Mouse (Mus musculus) midbrain, embryonic 16.5 days (tissue): ENCODE results near the gene Ctrc. TPM values are rescaled to one million over a fixed set of nuclear protein-coding genes. Genes with fewer than 3 reads are reported as not detected.

ENCODE experiments used
- ATAC-seq: fragments of 200-750 bp; cut with Nextera tagmentation; 2 replicates; pipeline ENCODE4 v1.8.0; 2017; ENCODE audit warnings: moderate TSS enrichment
- H3K27ac ChIP-seq: fragments of 300-500 bp; sonication (generic); 2 replicates; pipeline ENCODE4 v1.5.1; 2014; ENCODE audit warnings: mild to moderate bottlenecking, low read length, mixed read lengths
- H3K27me3 ChIP-seq: fragments of 300-500 bp; sonication (generic); 2 replicates; pipeline ENCODE4 v1.6.1; 2014; ENCODE audit warnings: low read depth, low read length, mixed read lengths; ENCODE audit not compliant: control insufficient read depth, insufficient read depth
- H3K36me3 ChIP-seq: fragments of 300-500 bp; sonication (generic); 2 replicates; pipeline ENCODE4 v1.6.1; 2014; ENCODE audit warnings: mild to moderate bottlenecking, low read length, moderate library complexity, mixed read lengths; ENCODE audit not compliant: control insufficient read depth, insufficient read depth
- H3K4me1 ChIP-seq: fragments of 300-500 bp; sonication (generic); 2 replicates; pipeline ENCODE4 v1.6.1; 2014; ENCODE audit warnings: mild to moderate bottlenecking, low read length, mixed read lengths; ENCODE audit not compliant: control insufficient read depth, insufficient read depth
- H3K4me2 ChIP-seq: fragments of 300-500 bp; sonication (generic); 2 replicates; pipeline ENCODE4 v1.6.1; 2014; ENCODE audit warnings: mild to moderate bottlenecking, low read length, mixed read lengths
- H3K4me3 ChIP-seq: fragments of 300-500 bp; sonication (generic); 2 replicates; pipeline ENCODE4 v1.5.1; 2014; ENCODE audit warnings: low read depth, mild to moderate bottlenecking, low read length, moderate library complexity, mixed read lengths
- H3K9ac ChIP-seq: fragments of 300-500 bp; sonication (generic); 2 replicates; pipeline ENCODE4 v1.6.1; 2014; ENCODE audit warnings: low read depth, low read length, mixed read lengths
- H3K9me3 ChIP-seq: fragments of 300-500 bp; sonication (generic); replicated peaks from 2 replicates; pipeline ENCODE4 v1.6.1; 2014; ENCODE audit warnings: mild to moderate bottlenecking, low read length, mixed read lengths; ENCODE audit not compliant: control insufficient read depth, poor library complexity, severe bottlenecking
- WGBS: fragments of 180-500 bp; shearing (Covaris S2); extraction: QIAGEN DNeasy Blood & Tissue Kit; methylation state at CpG from one replicate; pipeline ENCODE4 v1.1.7; 2014; 5-methylcytosine and 5-hydroxymethylcytosine counted together
- polyA plus RNA-seq: library from polyadenylated mRNA; unstranded; fragments of >200 nt; fragmentation: Nextera tagmentation; extraction: Ambion mirVana; gene quantifications from 2 replicates; pipeline ENCODE4 v1.2.1, GENCODE M21; 2015

Gene Ctrc
- polyA plus RNA-seq, 1 experiment from 2014 or later = not detected

GRCm38 (mm10) chr4:141819316-141819715 is 26.8 kb downstream of the Ctrc start:
- H3K4me2 ChIP-seq = no peak overlapping the region
- H3K9me3 ChIP-seq = no peaks in the 10 kb centered on the region
- H3K4me3 ChIP-seq = no peak overlapping the region
- ATAC-seq = no peak
- H3K27ac ChIP-seq = no peak overlapping the region
- peaks cover 1% of the 10 kb centered on the region; the same call in 1 of the 2 replicates for H3K36me3 ChIP-seq
- 94% methylated on average over 7 of the region's 7 CpGs for WGBS
- H3K9ac ChIP-seq = no peak overlapping the region
- H3K4me1 ChIP-seq = no peaks in the 10 kb centered on the region
- no peaks in the 10 kb centered on the region for H3K27me3 ChIP-seq

GRCm38 (mm10) chr4:141818861-141819260 is 27.3 kb downstream of the Ctrc start:
- WGBS = 94% methylated on average over 13 of the region's 13 CpGs
- no peak for ATAC-seq
- H3K27me3 ChIP-seq = no peaks in the 10 kb centered on the region
- H3K27ac ChIP-seq = no peak overlapping the region
- no peaks in the 10 kb centered on the region for H3K4me1 ChIP-seq
- H3K4me2 ChIP-seq = no peak overlapping the region
- H3K9ac ChIP-seq = no peak overlapping the region
- no peak overlapping the region for H3K4me3 ChIP-seq
- H3K36me3 ChIP-seq = peaks cover 3% of the 10 kb centered on the region
- no peaks in the 10 kb centered on the region for H3K9me3 ChIP-seq

GRCm38 (mm10) chr4:141817706-141818105 is 28.5 kb downstream of the Ctrc start:
- Histone ChIP-seq H3K9me3 (no peaks in the 10 kb centered on the region), H3K27ac (no peak overlapping the region), H3K4me2 (no peak overlapping the region), H3K4me3 (no peak overlapping the region), H3K27me3 (no peaks in the 10 kb centered on the region), H3K9ac (no peak overlapping the region), H3K36me3 (peaks cover 7% of the 10 kb centered on the region), H3K4me1 (no peaks in the 10 kb centered on the region)
- WGBS = 49% methylated on average over 10 of the region's 10 CpGs
- no peak for ATAC-seq

DNA sequence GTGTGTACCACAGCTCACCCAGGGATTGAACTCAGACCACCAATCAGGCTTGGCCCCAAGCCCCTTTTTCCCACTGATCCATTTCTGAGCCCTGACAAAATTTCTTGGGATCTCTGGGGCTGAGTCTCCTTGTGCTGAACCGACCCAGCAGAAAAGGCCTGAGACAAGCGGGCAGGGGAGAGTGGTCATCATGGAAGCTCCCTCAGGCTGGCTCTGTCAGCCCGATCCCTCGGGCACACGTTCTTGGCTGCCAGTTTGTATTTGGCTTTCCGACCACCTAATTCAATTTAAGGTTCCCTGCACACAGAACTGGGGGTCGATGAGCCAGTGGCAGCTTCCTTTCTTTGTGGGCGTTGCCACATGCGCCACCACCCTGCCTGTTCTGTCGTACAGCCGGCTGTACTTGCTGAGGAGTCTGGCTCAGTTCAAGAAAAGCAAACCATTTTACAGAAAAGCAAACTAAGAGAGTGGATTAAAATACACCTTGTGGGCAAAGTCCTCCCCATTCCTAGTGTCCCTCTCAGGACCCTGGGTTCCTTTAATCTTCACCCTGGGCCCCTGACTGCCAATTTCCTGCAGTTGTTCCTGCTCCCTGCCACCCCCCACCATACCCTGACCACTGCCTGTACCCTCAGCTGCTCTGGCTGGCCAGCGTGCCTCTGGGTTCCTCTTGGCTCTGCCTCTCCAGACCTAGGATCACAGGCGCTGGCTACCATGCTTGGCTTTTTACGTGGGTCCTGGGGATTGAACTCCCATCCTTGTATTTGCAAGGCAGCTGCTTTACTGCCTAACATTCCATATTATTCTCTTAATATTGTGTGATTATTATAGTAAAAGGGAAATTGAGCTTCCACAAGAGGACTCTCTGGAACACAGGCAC is 29.1 kb downstream of the Ctrc start:
- H3K4me3 ChIP-seq = no peak overlapping the region
- H3K9ac ChIP-seq = no peak overlapping the region
- no peaks in the 10 kb centered on the region for H3K9me3 ChIP-seq
- H3K4me2 ChIP-seq = no peak overlapping the region
- no peaks in the 10 kb centered on the region for H3K4me1 ChIP-seq
- peaks cover 7% of the 10 kb centered on the region for H3K36me3 ChIP-seq
- no peak overlapping the region for H3K27ac ChIP-seq
- ATAC-seq = no peak
- no peaks in the 10 kb centered on the region for H3K27me3 ChIP-seq
- 59% methylated on average over 14 of the region's 14 CpGs for WGBS

- no peaks in the 10 kb centered on the region for H3K9me3 ChIP-seq
- H3K4me2 ChIP-seq = no peak overlapping the region
- ATAC-seq = no peak
- no peak overlapping the region for H3K4me3 ChIP-seq
- WGBS = 68% methylated on average over 7 of the region's 7 CpGs
- H3K4me1 ChIP-seq = no peaks in the 10 kb centered on the region
- H3K27me3 ChIP-seq = no peaks in the 10 kb centered on the region
- H3K27ac ChIP-seq = no peak overlapping the region
- peaks cover 10% of the 10 kb centered on the region for H3K36me3 ChIP-seq
- H3K9ac ChIP-seq = no peak overlapping the region
Measured at GRCm38 (mm10) chr4:141816267-141816666, 29.9 kb downstream of the Ctrc start.

DNA sequence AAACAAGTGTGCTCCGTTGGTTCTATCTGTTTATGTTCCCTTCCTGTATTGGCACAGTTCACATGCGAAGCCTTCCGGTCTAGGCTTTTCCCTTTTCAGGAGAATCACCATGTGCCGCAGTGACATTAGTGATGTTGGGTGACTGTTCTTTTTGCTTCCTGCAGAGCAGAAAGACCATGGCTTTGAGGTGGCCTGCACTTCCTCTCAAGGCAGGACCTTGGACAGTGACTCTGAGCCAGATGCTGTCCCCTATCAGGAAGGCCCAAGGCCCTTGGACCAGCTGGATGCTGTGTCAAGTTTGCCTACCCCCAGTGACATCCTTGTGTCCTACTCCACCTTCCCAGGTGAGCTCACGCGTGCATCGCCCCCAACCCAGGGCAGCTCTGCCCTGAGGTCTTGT is 34.8 kb downstream of the Ctrc start:
- H3K27ac ChIP-seq = no peak overlapping the region
- no peaks in the 10 kb centered on the region for H3K4me1 ChIP-seq
- ATAC-seq = no peak
- 98% methylated on average over 7 of the region's 7 CpGs for WGBS
- no peaks in the 10 kb centered on the region for H3K27me3 ChIP-seq
- no peak overlapping the region for H3K4me3 ChIP-seq
- peaks cover 40% of the 10 kb centered on the region for H3K36me3 ChIP-seq
- H3K9me3 ChIP-seq = no peaks in the 10 kb centered on the region
- no peak overlapping the region for H3K4me2 ChIP-seq
- no peak overlapping the region for H3K9ac ChIP-seq

- H3K4me2 ChIP-seq = no peak overlapping the region
- H3K9me3 ChIP-seq = no peaks in the 10 kb centered on the region
- no peaks in the 10 kb centered on the region for H3K27me3 ChIP-seq
- peaks cover 42% of the 10 kb centered on the region for H3K36me3 ChIP-seq
- WGBS = 93% methylated on average over 2 of the region's 2 CpGs
- ATAC-seq = no peak
- no peaks in the 10 kb centered on the region for H3K4me1 ChIP-seq
- no peak overlapping the region for H3K27ac ChIP-seq
- no peak overlapping the region for H3K4me3 ChIP-seq
- no peak overlapping the region for H3K9ac ChIP-seq
Measured at GRCm38 (mm10) chr4:141810975-141811374, 35.2 kb downstream of the Ctrc start.

- Histone ChIP-seq H3K27me3 (no peaks in the 10 kb centered on the region), H3K4me2 (no peak overlapping the region), H3K9ac (no peak overlapping the region), H3K4me3 (no peak overlapping the region), H3K9me3 (no peaks in the 10 kb centered on the region), H3K27ac (0 out of 2 replicates have a peak overlapping the region, but pooled peaks have one; percentile 28), H3K36me3 (peaks cover 51% of the 10 kb centered on the region), H3K4me1 (no peaks in the 10 kb centered on the region)
- 79% methylated on average over 8 of the region's 8 CpGs for WGBS
- peak; percentile 66; the same call in 1 of the 2 replicates for ATAC-seq
Measured at GRCm38 (mm10) chr4:141809850-141810464, 36.2 kb downstream of the Ctrc start.

DNA sequence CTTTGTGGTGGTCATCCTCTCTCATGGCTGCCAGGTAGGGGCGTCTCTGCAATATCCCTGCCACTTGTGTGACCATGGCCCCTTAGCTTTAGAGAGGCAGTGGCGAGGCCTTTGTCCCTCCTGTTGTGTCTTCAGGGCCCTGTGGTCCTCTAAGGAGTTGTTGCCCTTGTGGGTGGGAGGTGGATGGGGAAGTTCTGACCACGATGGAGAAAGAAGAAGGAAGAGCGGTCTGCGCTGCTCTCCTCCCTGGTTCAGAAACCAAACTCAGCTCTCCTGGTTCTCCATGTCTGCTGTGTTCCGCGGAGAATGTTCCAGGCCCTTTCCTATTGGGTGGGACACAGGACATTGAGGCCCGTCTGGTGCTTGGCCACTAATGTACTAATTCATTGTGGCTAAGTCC is 40.3 kb downstream of the Ctrc start:
- Histone ChIP-seq H3K9me3 (no peaks in the 10 kb centered on the region), H3K27me3 (no peaks in the 10 kb centered on the region), H3K27ac (no peak overlapping the region), H3K4me2 (no peak overlapping the region), H3K4me1 (no peaks in the 10 kb centered on the region), H3K4me3 (no peak overlapping the region), H3K9ac (no peak overlapping the region), H3K36me3 (peaks cover 53% of the 10 kb centered on the region)
- 94% methylated on average over 8 of the region's 8 CpGs for WGBS
- no peak for ATAC-seq
